Mouse (Mus musculus) erythroblast, embryonic 14.5 days (primary cell): Measurements from ENCODE around the gene Ppcdc.

Experiments
- GATA1 ChIP-seq: IDR thresholded peaks from 2 replicates; pipeline ENCODE4 v1.6.1; 2012; ENCODE audit warnings: low read length, inconsistent platforms, mixed read lengths
- TAL1 ChIP-seq: IDR thresholded peaks from 3 replicates; pipeline ENCODE4 v1.6.1; 2012; ENCODE audit warnings: low read length, inconsistent platforms, mixed read lengths

- TF ChIP-seq GATA1 (no peak), TAL1 (no peak)
Observed at GRCm38 (mm10) chr9:57351277-57351676, 88.6 kb downstream of the Ppcdc start.
